Mouse (Mus musculus) spleen, adult 2 months (tissue): Measurements from ENCODE around the gene Pgk1.

Experiments
- CTCF ChIP-seq: fragments of 200-500 bp; IDR thresholded peaks from 2 replicates; pipeline ENCODE4 v1.5.1; 2011; ENCODE audit warnings: mild to moderate bottlenecking, inconsistent platforms; ENCODE audit not compliant: insufficient read depth, insufficient read length, insufficient replicate concordance; ENCODE audit errors: extremely low read depth
- POLR2A ChIP-seq: fragments of 200-500 bp; IDR thresholded peaks from 2 replicates; pipeline ENCODE4 v1.6.1; 2011; ENCODE audit warnings: low read depth, low read length, inconsistent platforms

DNA sequence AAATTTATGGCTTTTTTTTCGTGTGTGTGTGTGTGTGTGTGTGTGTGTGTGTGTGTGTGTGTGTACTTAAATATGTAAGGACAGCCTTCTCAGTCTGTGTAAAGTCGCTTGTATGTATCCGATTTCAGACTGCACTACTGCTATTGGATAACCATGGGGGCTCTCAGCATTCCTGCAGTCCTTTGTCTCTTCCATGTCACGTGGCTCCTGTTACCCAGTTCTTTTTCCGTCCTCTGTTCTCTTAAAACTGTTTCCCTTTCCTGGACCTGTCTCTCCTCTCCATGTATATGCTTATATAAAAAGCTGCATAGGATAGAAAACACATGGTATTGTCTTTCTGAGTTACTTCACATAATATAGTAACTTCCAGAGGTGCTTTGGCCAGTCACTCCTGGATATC is 1.2 kb upstream of the Pgk1 start:
- TF ChIP-seq CTCF (no peak), POLR2A (no peak)
